Mouse (Mus musculus): Measurements from ENCODE around the gene H2afy2. TPM values are rescaled to one million over a fixed set of nuclear protein-coding genes. Genes with fewer than 3 reads are reported as not detected.

The H2afy2 gene
- total and polyA plus RNA-seq, 2 experiments from 2014 or later, result 17.0 to 22.8 TPM

DNA sequence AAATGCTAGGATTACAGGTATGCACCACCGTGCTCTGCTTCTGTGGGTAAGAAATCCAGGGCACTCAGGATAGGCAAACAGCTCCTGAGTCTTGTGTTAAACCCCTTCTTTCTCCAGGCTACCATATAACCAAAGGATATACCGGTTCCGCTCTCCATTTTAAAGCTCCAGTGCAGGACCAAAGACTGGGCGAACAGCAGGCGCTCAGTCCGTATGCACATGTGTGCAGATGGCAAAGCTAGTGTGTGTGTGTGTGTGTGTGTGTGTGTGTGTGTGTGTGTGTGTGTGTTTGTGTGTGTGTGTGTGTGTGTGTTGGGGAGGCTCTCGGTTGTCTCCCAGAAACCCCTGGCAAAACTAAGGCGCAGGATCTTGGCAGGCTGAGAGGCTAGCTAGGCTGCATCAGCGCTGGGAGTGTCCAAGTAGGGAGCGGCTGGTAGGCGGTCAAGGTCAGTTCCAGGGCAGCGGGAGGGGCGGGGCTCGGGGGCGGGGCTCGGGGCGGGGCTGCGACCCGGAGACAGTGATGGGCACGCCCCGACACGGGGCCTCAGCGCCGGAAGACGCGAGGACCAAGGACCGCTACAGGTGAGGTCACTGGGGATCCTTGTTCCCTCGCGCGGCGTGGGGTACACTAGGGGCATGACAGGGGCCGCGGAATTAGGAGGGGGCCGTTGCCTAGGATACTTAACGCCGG, 69.0 kb downstream of the H2afy2 start, which contains the start of gene Aifm2:
Aifm2 (plus strand) TSS at position 493 of the 691 bp plus-strand sequence.
- no peaks in the 10 kb centered on the region for H3K36me3 ChIP-seq (replicated peaks; ENCODE audit: control insufficient read depth, insufficient read depth, low read length)
- H3K9ac ChIP-seq (replicated peaks; ENCODE audit: low read depth, low read length), result peak within 1 kb of the TSS; percentile 59
- TF ChIP-seq CTCF (IDR thresholded peaks at IDR 0.05; ENCODE audit: low read depth) (no peak), EP300 (IDR thresholded peaks at IDR 0.05; ENCODE audit: low read depth) (no peak)
- peak within 1 kb of the TSS; percentile 69 for H3K4me3 ChIP-seq (ENCODE audit: low read depth, low read length)
- ATAC-seq (ENCODE audit: insufficient read depth, low read depth) (peak; percentile 95), DNase-seq (ENCODE audit: low spot score) (peak; percentile 92)
- no peaks in the 10 kb centered on the region for H3K27me3 ChIP-seq (ENCODE audit: control insufficient read depth, insufficient read depth, low read length)
- peak within 1 kb of the TSS; percentile 68 for H3K27ac ChIP-seq (ENCODE audit: low read depth)
- no peaks in the 10 kb centered on the region for H3K9me3 ChIP-seq (replicated peaks; ENCODE audit: control insufficient read depth, low read length)
- WGBS, result 12% methylated on average over 33 of the region's 36 CpGs
- H3K4me1 ChIP-seq (ENCODE audit: control insufficient read depth, insufficient read depth), result peaks cover 8% of the 10 kb centered on the region; the same call in 1 of the 2 replicates
- H3K4me2 ChIP-seq (ENCODE audit: low read depth, low read length), result peak within 1 kb of the TSS; percentile 83

DNA sequence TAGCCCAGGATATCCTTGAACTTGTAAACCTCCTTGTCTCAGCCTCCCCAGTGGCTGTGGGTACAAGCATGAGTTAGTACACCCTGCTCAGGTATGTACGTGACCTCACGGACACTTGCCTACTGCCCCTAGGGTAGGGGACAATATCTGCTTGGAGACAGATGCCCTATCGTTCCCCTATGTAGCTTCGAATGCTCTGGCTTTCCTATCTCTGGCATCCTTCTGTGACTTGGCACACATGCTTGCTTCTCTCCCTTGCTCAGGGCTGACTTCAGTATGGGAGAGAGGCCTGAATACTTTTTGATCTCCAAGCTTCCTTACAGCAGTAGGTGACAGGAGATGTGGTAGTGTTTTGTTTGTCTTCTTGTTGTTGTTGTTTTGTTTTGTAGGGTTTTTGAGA, 69.8 kb downstream of the H2afy2 start:
- no peaks in the 10 kb centered on the region for H3K36me3 ChIP-seq (replicated peaks; ENCODE audit: control insufficient read depth, insufficient read depth, low read length)
- no peak overlapping the region for H3K4me3 ChIP-seq (ENCODE audit: low read depth, low read length)
- DNase-seq (ENCODE audit: low spot score) (no peak), ATAC-seq (ENCODE audit: insufficient read depth, low read depth) (no peak)
- TF ChIP-seq EP300 (IDR thresholded peaks at IDR 0.05; ENCODE audit: low read depth), result no peak
- no peak for TF ChIP-seq CTCF (IDR thresholded peaks at IDR 0.05; ENCODE audit: low read depth)
- H3K9ac ChIP-seq (replicated peaks; ENCODE audit: low read depth, low read length), result no peak overlapping the region
- H3K9me3 ChIP-seq (replicated peaks; ENCODE audit: control insufficient read depth, low read length), result no peaks in the 10 kb centered on the region
- H3K4me1 ChIP-seq (ENCODE audit: control insufficient read depth, insufficient read depth), result peaks cover 8% of the 10 kb centered on the region; the same call in 1 of the 2 replicates
- H3K27ac ChIP-seq (ENCODE audit: low read depth), result no peak overlapping the region
- H3K4me2 ChIP-seq (ENCODE audit: low read depth, low read length), result no peak overlapping the region
- WGBS, result 75% methylated on average over 4 of the region's 4 CpGs
- no peaks in the 10 kb centered on the region for H3K27me3 ChIP-seq (ENCODE audit: control insufficient read depth, insufficient read depth, low read length)

DNA sequence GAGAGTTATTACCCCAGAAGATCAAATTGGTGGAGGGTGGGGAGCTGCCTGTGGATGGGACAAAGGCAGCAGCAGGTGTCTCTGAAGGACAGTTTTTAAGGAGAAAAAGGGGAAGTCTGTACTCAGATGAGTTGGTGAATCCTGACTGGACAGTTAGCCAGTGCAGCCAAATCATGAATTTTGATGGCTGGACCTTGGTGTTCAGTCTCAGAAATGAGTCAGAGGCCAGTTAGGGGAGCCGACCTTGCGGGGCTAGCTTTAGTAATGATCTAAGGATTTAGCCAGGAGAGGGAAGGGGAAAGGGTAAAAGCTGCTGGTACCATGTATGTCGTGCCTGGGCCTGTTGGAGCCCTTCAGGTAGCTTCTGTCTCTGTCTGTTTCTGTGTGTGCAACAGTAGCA, 70.3 kb downstream of the H2afy2 start:
- DNase-seq (ENCODE audit: low spot score), result no peak
- H3K27me3 ChIP-seq (ENCODE audit: control insufficient read depth, insufficient read depth, low read length), result no peaks in the 10 kb centered on the region
- WGBS, result 71% methylated on average over 3 of the region's 3 CpGs

DNA sequence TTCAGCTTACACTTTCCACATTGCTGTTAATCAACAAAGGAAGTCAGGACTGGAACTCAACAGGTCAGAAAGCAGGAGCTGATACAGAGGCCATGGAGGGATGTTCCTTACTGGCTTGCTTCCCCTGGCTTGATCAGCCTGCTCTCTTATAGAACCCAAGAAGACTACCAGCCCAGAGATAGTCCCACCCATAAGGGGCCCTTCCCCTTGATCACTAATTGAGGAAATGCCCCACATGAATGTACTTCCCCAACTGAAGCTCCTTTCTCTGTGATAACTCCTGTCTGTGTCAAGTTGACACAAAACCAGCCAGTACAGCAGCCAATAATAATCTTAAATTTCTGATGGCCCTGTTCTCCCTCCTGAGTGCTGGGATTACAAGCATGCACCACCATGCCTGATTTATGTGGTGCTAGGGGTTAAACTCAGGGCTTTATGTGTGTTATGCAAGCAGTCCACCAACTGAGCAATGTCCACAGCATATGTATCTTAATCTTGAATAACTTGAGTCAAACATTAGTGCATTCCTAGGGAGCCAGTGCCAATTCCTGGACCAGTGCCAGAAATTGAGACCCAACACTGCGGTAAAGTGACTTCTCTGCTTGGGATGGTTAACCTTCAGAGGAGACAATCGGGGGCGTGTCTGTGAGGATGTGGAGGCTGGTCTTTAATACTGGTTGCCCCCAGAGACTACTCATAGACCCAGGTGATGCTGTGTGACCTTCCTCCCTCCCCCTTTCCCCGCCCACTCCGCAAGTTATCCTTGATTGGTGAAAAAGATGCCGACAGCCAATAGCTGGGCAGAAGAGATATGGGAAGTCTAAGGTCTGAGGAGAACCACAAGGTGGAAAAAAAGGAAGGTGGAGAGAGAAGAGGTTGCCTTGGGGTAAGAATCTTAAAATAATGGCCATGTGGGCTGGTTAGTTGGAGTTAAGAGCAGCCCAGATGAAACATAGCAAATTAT, 77.3 kb downstream of the H2afy2 start:
- Histone ChIP-seq H3K27ac (ENCODE audit: low read depth) (no peak overlapping the region), H3K9ac (replicated peaks; ENCODE audit: low read depth, low read length) (no peak overlapping the region), H3K36me3 (replicated peaks; ENCODE audit: control insufficient read depth, insufficient read depth, low read length) (peaks cover 27% of the 10 kb centered on the region), H3K4me2 (ENCODE audit: low read depth, low read length) (no peak overlapping the region), H3K4me3 (ENCODE audit: low read depth, low read length) (no peak overlapping the region), H3K9me3 (replicated peaks; ENCODE audit: control insufficient read depth, low read length) (no peaks in the 10 kb centered on the region), H3K4me1 (ENCODE audit: control insufficient read depth, insufficient read depth) (no peaks in the 10 kb centered on the region), H3K27me3 (ENCODE audit: control insufficient read depth, insufficient read depth, low read length) (no peaks in the 10 kb centered on the region)
- DNase-seq (ENCODE audit: low spot score), result no peak
- 70% methylated on average over 6 of the region's 6 CpGs for WGBS
- no peak for ATAC-seq (ENCODE audit: insufficient read depth, low read depth)
- TF ChIP-seq CTCF (IDR thresholded peaks at IDR 0.05; ENCODE audit: low read depth), result no peak
- TF ChIP-seq EP300 (IDR thresholded peaks at IDR 0.05; ENCODE audit: low read depth), result no peak

More for the DNA sequence above, 70.3 kb downstream of the H2afy2 start:
- no peak for ATAC-seq (ENCODE audit: insufficient read depth, low read depth)
- Histone ChIP-seq H3K9me3 (replicated peaks; ENCODE audit: control insufficient read depth, low read length) (no peaks in the 10 kb centered on the region), H3K27ac (ENCODE audit: low read depth) (no peak overlapping the region), H3K4me2 (ENCODE audit: low read depth, low read length) (no peak overlapping the region), H3K4me3 (ENCODE audit: low read depth, low read length) (no peak overlapping the region), H3K36me3 (replicated peaks; ENCODE audit: control insufficient read depth, insufficient read depth, low read length) (no peaks in the 10 kb centered on the region), H3K4me1 (ENCODE audit: control insufficient read depth, insufficient read depth) (peaks cover 8% of the 10 kb centered on the region; the same call in 1 of the 2 replicates), H3K9ac (replicated peaks; ENCODE audit: low read depth, low read length) (no peak overlapping the region)
- no peak for TF ChIP-seq CTCF (IDR thresholded peaks at IDR 0.05; ENCODE audit: low read depth)
- TF ChIP-seq EP300 (IDR thresholded peaks at IDR 0.05; ENCODE audit: low read depth), result no peak

DNA sequence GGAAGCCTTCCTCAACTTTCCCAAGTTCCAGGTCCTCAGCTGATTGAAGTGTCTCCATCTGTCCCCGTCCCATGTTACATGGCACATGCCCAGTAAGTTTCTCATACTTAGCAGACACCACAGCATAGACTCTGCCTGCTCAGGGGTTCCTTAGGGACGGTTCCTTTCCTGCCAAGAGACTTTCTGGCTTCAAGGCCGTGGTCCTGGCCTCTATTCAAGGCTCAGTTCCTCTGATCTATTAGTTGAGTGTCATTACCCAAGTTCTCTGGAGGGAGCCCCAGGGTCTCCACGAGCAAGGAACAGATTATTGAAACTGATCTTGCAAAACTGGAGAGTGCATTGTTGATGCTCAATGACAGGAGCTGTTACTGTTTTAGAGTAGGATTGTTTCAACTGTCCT, 79.3 kb downstream of the H2afy2 start:
- no peaks in the 10 kb centered on the region for H3K9me3 ChIP-seq (replicated peaks; ENCODE audit: control insufficient read depth, low read length)
- H3K4me3 ChIP-seq (ENCODE audit: low read depth, low read length), result no peak overlapping the region
- 71% methylated on average over 4 of the region's 4 CpGs for WGBS
- no peak overlapping the region for H3K9ac ChIP-seq (replicated peaks; ENCODE audit: low read depth, low read length)
- H3K27ac ChIP-seq (ENCODE audit: low read depth), result no peak overlapping the region
- H3K4me2 ChIP-seq (ENCODE audit: low read depth, low read length), result no peak overlapping the region
- DNase-seq (ENCODE audit: low spot score), result no peak
- H3K36me3 ChIP-seq (replicated peaks; ENCODE audit: control insufficient read depth, insufficient read depth, low read length), result peaks cover 33% of the 10 kb centered on the region
- no peaks in the 10 kb centered on the region for H3K27me3 ChIP-seq (ENCODE audit: control insufficient read depth, insufficient read depth, low read length)
- ATAC-seq (ENCODE audit: insufficient read depth, low read depth), result no peak
- H3K4me1 ChIP-seq (ENCODE audit: control insufficient read depth, insufficient read depth), result no peaks in the 10 kb centered on the region
- TF ChIP-seq EP300 (IDR thresholded peaks at IDR 0.05; ENCODE audit: low read depth), result no peak
- TF ChIP-seq CTCF (IDR thresholded peaks at IDR 0.05; ENCODE audit: low read depth), result no peak
